Mouse (Mus musculus): Measurements from ENCODE around the gene Usp49.

DNA sequence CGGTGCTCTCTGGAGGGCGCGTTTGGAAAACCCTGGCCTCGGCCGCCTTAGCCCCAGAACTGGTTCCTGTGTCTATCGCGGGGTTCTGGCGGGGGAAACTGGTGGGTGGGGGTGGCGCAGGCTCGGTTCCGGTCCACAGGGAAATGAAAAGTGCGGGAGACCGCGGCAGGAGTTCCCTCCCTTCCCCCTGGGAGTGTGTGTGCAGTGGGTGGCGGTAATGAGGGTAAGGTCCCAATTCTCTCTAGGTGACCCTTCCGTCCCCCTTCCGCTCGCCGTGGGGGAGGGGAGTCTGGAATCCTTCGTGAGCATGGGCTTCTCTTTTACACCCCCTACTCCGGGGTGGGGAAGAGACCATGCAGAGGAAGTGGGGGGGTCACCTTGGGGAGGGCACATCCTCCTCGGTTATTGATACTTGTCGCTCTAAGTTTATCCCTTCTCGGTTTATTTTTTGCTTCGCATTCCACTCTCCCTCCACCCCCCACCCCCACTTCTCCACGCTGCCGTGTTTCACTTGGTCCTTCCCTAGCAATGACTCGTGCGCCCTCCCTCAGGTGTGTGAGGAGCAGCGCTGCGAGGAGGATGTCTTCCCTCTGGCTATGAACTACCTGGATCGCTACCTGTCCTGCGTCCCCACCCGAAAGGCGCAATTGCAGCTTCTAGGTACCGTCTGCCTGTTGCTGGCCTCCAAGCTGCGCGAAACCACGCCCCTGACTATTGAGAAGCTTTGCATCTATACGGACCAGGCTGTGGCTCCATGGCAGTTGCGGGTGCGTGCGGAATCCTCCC is 36.1 kb upstream of the Usp49 start:
- no peak for TF ChIP-seq POLR2A (IDR thresholded peaks at IDR 0.05; ENCODE audit: control insufficient read depth, low read depth, low read length)
- no peak for TF ChIP-seq CTCF (IDR thresholded peaks at IDR 0.05; ENCODE audit: control insufficient read depth, insufficient read depth, insufficient replicate concordance, low read depth, low read length)

Measured in testis, adult 2 months (tissue).